Mouse (Mus musculus) thymus, adult 18-20 months (tissue): ENCODE measurements around the gene Nmnat2.

Source experiments
- DNase-seq, 2 experiments: peaks; one replicate each; pipeline ENCODE4 v3.0.0; 2022; ENCODE audit warnings: mixed read lengths in 2 of 2

The Nmnat2 gene

GRCm38 (mm10) chr1:153126491-153127381, 171.9 kb downstream of the Nmnat2 start:
- no peak for DNase-seq

GRCm38 (mm10) chr1:153127622-153128021, 172.8 kb downstream of the Nmnat2 start:
- DNase-seq, result no peak

GRCm38 (mm10) chr1:153128780-153129179, 174.0 kb downstream of the Nmnat2 start:
- DNase-seq, result no peak

GRCm38 (mm10) chr1:153129992-153130713, 175.4 kb downstream of the Nmnat2 start:
- no peak for DNase-seq

GRCm38 (mm10) chr1:153133865-153134781, 179.3 kb downstream of the Nmnat2 start:
- no peak for DNase-seq

- DNase-seq, result no peak
Measured at GRCm38 (mm10) chr1:153136647-153137046, 181.9 kb downstream of the Nmnat2 start.

GRCm38 (mm10) chr1:153138486-153138885, 183.7 kb downstream of the Nmnat2 start:
- DNase-seq, result no peak

- no peak for DNase-seq
Measured at GRCm38 (mm10) chr1:153139635-153140034, 184.8 kb downstream of the Nmnat2 start.

- DNase-seq, result no peak
Measured at GRCm38 (mm10) chr1:153140265-153140664, 185.5 kb downstream of the Nmnat2 start.

- peak; percentile 57 to 86 for DNase-seq
Measured at GRCm38 (mm10) chr1:153140747-153141228, 186.0 kb downstream of the Nmnat2 start.

- DNase-seq, result no peak
Measured at GRCm38 (mm10) chr1:153144021-153144420, 189.2 kb downstream of the Nmnat2 start.

GRCm38 (mm10) chr1:153145791-153146190, 191.0 kb downstream of the Nmnat2 start:
- no peak for DNase-seq

- DNase-seq, result no peak
Measured at GRCm38 (mm10) chr1:153152594-153152993, 197.8 kb downstream of the Nmnat2 start.

GRCm38 (mm10) chr1:153153619-153154137, 198.9 kb downstream of the Nmnat2 start:
- no peak for DNase-seq

GRCm38 (mm10) chr1:153155364-153155763, 200.6 kb downstream of the Nmnat2 start:
- no peak for DNase-seq

- DNase-seq, result no peak
Measured at GRCm38 (mm10) chr1:153157021-153157623, 202.3 kb downstream of the Nmnat2 start.

- no peak for DNase-seq
Measured at GRCm38 (mm10) chr1:153159137-153159536, 204.3 kb downstream of the Nmnat2 start.

- DNase-seq, result no peak
Measured at GRCm38 (mm10) chr1:153163831-153164230, 209.0 kb downstream of the Nmnat2 start.

- DNase-seq, result no peak
Measured at GRCm38 (mm10) chr1:153168293-153168692, 213.5 kb downstream of the Nmnat2 start.
